Mouse (Mus musculus): ENCODE data around the gene Commd3. TPM values are rescaled to one million over a fixed set of nuclear protein-coding genes. Genes with fewer than 3 reads are reported as not detected.

The Commd3 gene
- polyA plus RNA-seq, 1 experiment from 2014 or later, result 263 TPM

- Histone ChIP-seq H3K36me3 (no peaks in the 10 kb centered on the region), H3K27me3 (peaks cover 23% of the 10 kb centered on the region), H3K9me3 (no peaks in the 10 kb centered on the region), H3K4me1 (peaks cover 52% of the 10 kb centered on the region), H3K27ac (replicated peaks) (peak overlapping the region; percentile 99), H3K4me2 (replicated peaks) (peak overlapping the region; percentile 84), H3K9ac (replicated peaks) (peak overlapping the region; percentile 99), H3K4me3 (peak overlapping the region; percentile 70)
- peak; percentile 79 for ATAC-seq (replicated peaks)
- WGBS, result under 1% methylated on average over 38 of the region's 64 CpGs
These were observed 4.3 kb downstream of the Commd3 start for GRCm38 (mm10) chr2:18676457-18676935.

GRCm38 (mm10) chr2:18676936-18677491, 4.8 kb downstream of the Commd3 start, which contains the start of gene Bmi1:
Bmi1 (plus strand) TSS chr2:18677018.
- peak within 1 kb of the TSS; percentile 99 for H3K27ac ChIP-seq (replicated peaks)
- ATAC-seq (replicated peaks), result peak; percentile 77
- peaks cover 23% of the 10 kb centered on the region for H3K27me3 ChIP-seq
- H3K9me3 ChIP-seq, result no peaks in the 10 kb centered on the region
- peak within 1 kb of the TSS; percentile 99 for H3K9ac ChIP-seq (replicated peaks)
- H3K4me2 ChIP-seq (replicated peaks), result peak within 1 kb of the TSS; percentile 84
- peak within 1 kb of the TSS; percentile 70 for H3K4me3 ChIP-seq
- under 1% methylated on average over 51 of the region's 77 CpGs for WGBS
- peaks cover 52% of the 10 kb centered on the region for H3K4me1 ChIP-seq
- H3K36me3 ChIP-seq, result 0 out of 2 replicates have a peak, but pooled peaks cover under 1% of the 10 kb centered on the region

- WGBS, result under 1% methylated on average over 51 of the region's 55 CpGs
- no peaks in the 10 kb centered on the region for H3K9me3 ChIP-seq
- peaks cover 52% of the 10 kb centered on the region for H3K4me1 ChIP-seq
- ATAC-seq (replicated peaks), result peak; percentile 2; the same call in 1 of the 2 replicates
- H3K4me2 ChIP-seq (replicated peaks), result peak overlapping the region; percentile 84
- H3K27me3 ChIP-seq, result peaks cover 26% of the 10 kb centered on the region
- peak overlapping the region; percentile 99; the same call in 1 of the 2 replicates for H3K27ac ChIP-seq (replicated peaks)
- H3K9ac ChIP-seq (replicated peaks), result peak overlapping the region; percentile 99
- H3K36me3 ChIP-seq, result peaks cover 8% of the 10 kb centered on the region; the same call in 1 of the 2 replicates
- H3K4me3 ChIP-seq, result peak overlapping the region; percentile 70
These were observed 5.7 kb downstream of the Commd3 start for GRCm38 (mm10) chr2:18677631-18678471.

- Histone ChIP-seq H3K4me2 (replicated peaks) (no peak overlapping the region), H3K36me3 (peaks cover 20% of the 10 kb centered on the region), H3K27ac (replicated peaks) (no peak overlapping the region), H3K27me3 (peaks cover 26% of the 10 kb centered on the region), H3K4me1 (peaks cover 41% of the 10 kb centered on the region), H3K4me3 (no peak overlapping the region), H3K9ac (replicated peaks) (no peak overlapping the region), H3K9me3 (no peaks in the 10 kb centered on the region)
- ATAC-seq (replicated peaks), result no peak
- 64% methylated on average over 2 of the region's 2 CpGs for WGBS
These were observed 7.5 kb downstream of the Commd3 start for GRCm38 (mm10) chr2:18679701-18680100.

GRCm38 (mm10) chr2:18680501-18680900, 8.3 kb downstream of the Commd3 start:
- H3K27me3 ChIP-seq, result peaks cover 24% of the 10 kb centered on the region
- peak overlapping the region; percentile 32 for H3K4me3 ChIP-seq
- no peaks in the 10 kb centered on the region for H3K9me3 ChIP-seq
- H3K27ac ChIP-seq (replicated peaks), result no peak overlapping the region
- peaks cover 41% of the 10 kb centered on the region for H3K4me1 ChIP-seq
- no peak for ATAC-seq (replicated peaks)
- peak overlapping the region; percentile 48 for H3K4me2 ChIP-seq (replicated peaks)
- 3% methylated on average over 4 of the region's 4 CpGs for WGBS
- H3K36me3 ChIP-seq, result peaks cover 20% of the 10 kb centered on the region
- H3K9ac ChIP-seq (replicated peaks), result no peak overlapping the region

GRCm38 (mm10) chr2:18680961-18681360, 8.8 kb downstream of the Commd3 start:
- no peak overlapping the region for H3K27ac ChIP-seq (replicated peaks)
- 3% methylated on average over 28 of the region's 29 CpGs for WGBS
- peaks cover 24% of the 10 kb centered on the region for H3K27me3 ChIP-seq
- ATAC-seq (replicated peaks), result no peak
- H3K36me3 ChIP-seq, result peaks cover 20% of the 10 kb centered on the region
- peaks cover 36% of the 10 kb centered on the region for H3K4me1 ChIP-seq
- peak overlapping the region; percentile 32 for H3K4me3 ChIP-seq
- H3K9me3 ChIP-seq, result no peaks in the 10 kb centered on the region
- peak overlapping the region; percentile 48 for H3K4me2 ChIP-seq (replicated peaks)
- H3K9ac ChIP-seq (replicated peaks), result peak overlapping the region; percentile 30; the same call in 1 of the 2 replicates

GRCm38 (mm10) chr2:18684062-18684461, 11.9 kb downstream of the Commd3 start:
- Histone ChIP-seq H3K27ac (replicated peaks) (no peak overlapping the region), H3K9me3 (no peaks in the 10 kb centered on the region), H3K9ac (replicated peaks) (no peak overlapping the region), H3K4me3 (no peak overlapping the region), H3K27me3 (peaks cover 50% of the 10 kb centered on the region), H3K36me3 (peaks cover 20% of the 10 kb centered on the region), H3K4me2 (replicated peaks) (no peak overlapping the region), H3K4me1 (peaks cover 29% of the 10 kb centered on the region)
- 72% methylated on average over 5 of the region's 5 CpGs for WGBS
- ATAC-seq (replicated peaks), result no peak

- H3K27ac ChIP-seq (replicated peaks), result no peak overlapping the region
- WGBS, result 56% methylated on average over 6 of the region's 6 CpGs
- H3K9me3 ChIP-seq, result no peaks in the 10 kb centered on the region
- H3K27me3 ChIP-seq, result peaks cover 50% of the 10 kb centered on the region
- no peak overlapping the region for H3K4me2 ChIP-seq (replicated peaks)
- no peak overlapping the region for H3K4me3 ChIP-seq
- H3K4me1 ChIP-seq, result peaks cover 23% of the 10 kb centered on the region
- H3K36me3 ChIP-seq, result peaks cover 20% of the 10 kb centered on the region
- H3K9ac ChIP-seq (replicated peaks), result no peak overlapping the region
- ATAC-seq (replicated peaks), result no peak
These were observed 14.2 kb downstream of the Commd3 start for GRCm38 (mm10) chr2:18686386-18686785.

- H3K9ac ChIP-seq (replicated peaks), result no peak overlapping the region
- H3K4me3 ChIP-seq, result no peak overlapping the region
- peaks cover 20% of the 10 kb centered on the region for H3K36me3 ChIP-seq
- peaks cover 51% of the 10 kb centered on the region for H3K27me3 ChIP-seq
- H3K4me2 ChIP-seq (replicated peaks), result no peak overlapping the region
- H3K27ac ChIP-seq (replicated peaks), result no peak overlapping the region
- no peak for ATAC-seq (replicated peaks)
- 35% methylated on average over 8 of the region's 8 CpGs for WGBS
- peaks cover 22% of the 10 kb centered on the region for H3K4me1 ChIP-seq
- H3K9me3 ChIP-seq, result no peaks in the 10 kb centered on the region
These were observed 14.8 kb downstream of the Commd3 start for GRCm38 (mm10) chr2:18686826-18687519.

- no peak overlapping the region for H3K9ac ChIP-seq (replicated peaks)
- no peak overlapping the region for H3K4me3 ChIP-seq
- peaks cover 22% of the 10 kb centered on the region for H3K4me1 ChIP-seq
- WGBS, result 8% methylated on average over 9 of the region's 9 CpGs
- peaks cover 13% of the 10 kb centered on the region for H3K36me3 ChIP-seq
- no peak for ATAC-seq (replicated peaks)
- peaks cover 56% of the 10 kb centered on the region for H3K27me3 ChIP-seq
- H3K9me3 ChIP-seq, result no peaks in the 10 kb centered on the region
- no peak overlapping the region for H3K4me2 ChIP-seq (replicated peaks)
- no peak overlapping the region for H3K27ac ChIP-seq (replicated peaks)
These were observed 15.5 kb downstream of the Commd3 start for GRCm38 (mm10) chr2:18687671-18688170.

- H3K4me2 ChIP-seq (replicated peaks), result peak overlapping the region; percentile 78
- H3K4me3 ChIP-seq, result peak overlapping the region; percentile 47
- 10% methylated on average over 6 of the region's 6 CpGs for WGBS
- H3K27me3 ChIP-seq, result peaks cover 60% of the 10 kb centered on the region
- no peak for ATAC-seq (replicated peaks)
- H3K27ac ChIP-seq (replicated peaks), result no peak overlapping the region
- peaks cover 8% of the 10 kb centered on the region for H3K36me3 ChIP-seq
- H3K9me3 ChIP-seq, result no peaks in the 10 kb centered on the region
- peaks cover 22% of the 10 kb centered on the region for H3K4me1 ChIP-seq
- H3K9ac ChIP-seq (replicated peaks), result no peak overlapping the region
These were observed 16.1 kb downstream of the Commd3 start for GRCm38 (mm10) chr2:18688286-18688685.
